In the genomic region with DNA sequence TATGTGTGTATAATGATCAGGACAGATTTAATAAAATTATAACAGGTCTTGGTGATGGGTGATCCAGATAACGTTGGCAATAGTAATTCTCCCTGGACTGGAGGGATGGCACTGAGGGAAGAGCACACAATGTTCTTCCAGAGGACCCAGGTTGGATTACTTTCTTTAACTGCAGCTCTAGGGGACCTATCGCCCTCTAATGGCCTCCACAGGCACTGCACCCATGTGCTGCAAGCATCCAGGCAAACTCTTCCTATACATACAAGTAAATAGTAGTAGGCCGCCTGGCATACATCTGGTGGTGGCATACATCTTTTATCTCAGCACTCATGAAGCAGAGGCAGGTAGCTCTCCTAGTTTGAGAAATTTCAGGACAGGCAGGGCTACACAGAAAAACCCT, we compare ENCODE assay signal across 10 mouse cellular contexts. TPM values are rescaled to one million over a fixed set of nuclear protein-coding genes. Genes with fewer than 3 reads are reported as not detected.
DNase-seq lines count a peak whose midpoint lies in the region; ATAC-seq and TF ChIP-seq lines count a peak whose summit lies in the region.
"Had no signal": no experiment of that assay in that cellular context is flagged by ENCODE, and none has a peak within 500 bp of the region (broad histone marks: within the 10 kb centered on the region; RNA-seq: fewer than 3 reads in every experiment).

No protein-coding gene starts in this region.

- H3K4me2 ChIP-seq in intestine, postnatal 0 days (replicated peaks; ENCODE audit: low read depth) = no peak overlapping the region
- H3K4me2 ChIP-seq in intestine, embryonic 15.5 days (replicated peaks) = no peak overlapping the region

- DNase-seq in 3T3-L1 (ENCODE audit: low read depth, low spot score) = peak; percentile 29
- DNase-seq in layer of hippocampus, adult 8-10 months (ENCODE audit: low spot score in 2 of 2) = no peak
- DNase-seq in cerebellum, postnatal 25 days = no peak
- no peak for DNase-seq in spleen, adult 12 weeks (ENCODE audit: low spot score)
- DNase-seq: midbrain, embryonic 14.5 days; right cerebral cortex, postnatal 4 days had no signal

- ATAC-seq in intestine, postnatal 0 days = no peak
- ATAC-seq in intestine, embryonic 15.5 days = no peak
- peak; percentile 65; the same call in 1 of the 2 replicates for ATAC-seq in erythroid progenitor cell, adult 5-6 weeks (replicated peaks; ENCODE audit: low FRiP score, poor library complexity, severe bottlenecking)

- no peak overlapping the region for H3K27ac ChIP-seq in intestine, postnatal 0 days (ENCODE audit: low read depth, low read length)
- H3K27ac ChIP-seq in intestine, embryonic 15.5 days = no peak overlapping the region

- H3K9ac ChIP-seq in intestine, postnatal 0 days (ENCODE audit: low read depth, low read length) = no peak overlapping the region
- H3K9ac ChIP-seq in intestine, embryonic 15.5 days = no peak overlapping the region

- peak; percentile 57 for TF ChIP-seq CTCF in intestine, postnatal 0 days (IDR thresholded peaks at IDR 0.05; ENCODE audit: low read depth)
- peak; percentile 38 for TF ChIP-seq CTCF in E14TG2a.4 (conservative IDR thresholded peaks at IDR 0.05; ENCODE audit: low read length)

- H3K4me1 ChIP-seq in intestine, postnatal 0 days (replicated peaks; ENCODE audit: control insufficient read depth, insufficient read depth, low read length) = no peaks in the 10 kb centered on the region
- no peaks in the 10 kb centered on the region for H3K4me1 ChIP-seq in intestine, embryonic 15.5 days (replicated peaks)
- peaks cover 11% of the 10 kb centered on the region for H3K4me1 ChIP-seq in E14TG2a.4 (replicated peaks; ENCODE audit: low read depth, low read length)

- WGBS in intestine, postnatal 0 days = 94% methylated on average over 3 of the region's 3 CpGs
- 89% methylated on average over 3 of the region's 3 CpGs for WGBS in intestine, embryonic 15.5 days

- H3K9me3 ChIP-seq in intestine, postnatal 0 days (ENCODE audit: control insufficient read depth) = no peaks in the 10 kb centered on the region
- no peaks in the 10 kb centered on the region for H3K9me3 ChIP-seq in intestine, embryonic 15.5 days
- H3K9me3 ChIP-seq in E14TG2a.4 (ENCODE audit: low read length) = no peaks in the 10 kb centered on the region

- no peaks in the 10 kb centered on the region for H3K27me3 ChIP-seq in intestine, postnatal 0 days (replicated peaks; ENCODE audit: control insufficient read depth, insufficient read depth, low read length)
- H3K27me3 ChIP-seq in intestine, embryonic 15.5 days (replicated peaks) = no peaks in the 10 kb centered on the region
- H3K27me3 ChIP-seq in E14TG2a.4 (ENCODE audit: insufficient read depth, low read length) = no peaks in the 10 kb centered on the region

- peaks cover 22% of the 10 kb centered on the region for H3K36me3 ChIP-seq in intestine, postnatal 0 days (ENCODE audit: control insufficient read depth, insufficient read depth)
- H3K36me3 ChIP-seq in intestine, embryonic 15.5 days = peaks cover 2% of the 10 kb centered on the region; the same call in 1 of the 2 replicates
- peaks cover 10% of the 10 kb centered on the region; the same call in 1 of the 2 replicates for H3K36me3 ChIP-seq in E14TG2a.4 (ENCODE audit: insufficient read depth, low read length)

- H3K4me3 ChIP-seq in intestine, postnatal 0 days (ENCODE audit: low read depth, low read length) = no peak overlapping the region
- H3K4me3 ChIP-seq in intestine, embryonic 15.5 days (replicated peaks) = no peak overlapping the region
- no peak overlapping the region for H3K4me3 ChIP-seq in E14TG2a.4 (replicated peaks; ENCODE audit: low read length)

RNA-seq across cellular contexts. Expression of a gene that starts 23.1 kb away (rescaled TPM):
- 156 and 160 TPM in 2 replicates for polyA plus RNA-seq in intestine, postnatal 0 days (2015; fragmentation: Nextera tagmentation; extraction: Ambion mirVana)
- polyA plus RNA-seq in intestine, embryonic 15.5 days (2015; fragmentation: Nextera tagmentation; extraction: Ambion mirVana) = 135 and 139 TPM in 2 replicates
- total RNA-seq in erythroid progenitor cell, adult 5-6 weeks (2015; ENCODE audit: low replicate concordance) = 75.0 and 88.0 TPM in 2 replicates
- 58.6 and 69.3 TPM in 2 replicates for total RNA-seq in erythroid progenitor cell, adult 5-6 weeks (2017; ENCODE audit: low replicate concordance)
- 10 to 100 TPM; 60.2 to 72.0 (median 65.2) TPM for total RNA-seq in layer of hippocampus, adult 8-10 months (2022)

RNA-seq across cellular contexts. Expression of a gene that starts 27.7 kb away (rescaled TPM):
- 10.6 and 11.1 TPM in 2 replicates for polyA plus RNA-seq in intestine, postnatal 0 days (2015; fragmentation: Nextera tagmentation; extraction: Ambion mirVana)
- polyA plus RNA-seq in intestine, embryonic 15.5 days (2015; fragmentation: Nextera tagmentation; extraction: Ambion mirVana) = 13.5 and 14.0 TPM in 2 replicates
- 5.0 and 7.6 TPM in 2 replicates for total RNA-seq in erythroid progenitor cell, adult 5-6 weeks (2015; ENCODE audit: low replicate concordance)
- total RNA-seq in erythroid progenitor cell, adult 5-6 weeks (2017; ENCODE audit: low replicate concordance) = 4.1 and 6.0 TPM in 2 replicates
- 10 to 100 TPM; 52.0 to 55.0 (median 53.3) TPM for total RNA-seq in layer of hippocampus, adult 8-10 months (2022)

RNA-seq across cellular contexts. Expression of a gene that starts 30.9 kb away (rescaled TPM):
- 922 and 974 TPM in 2 replicates for polyA plus RNA-seq in intestine, postnatal 0 days (2015; fragmentation: Nextera tagmentation; extraction: Ambion mirVana)
- polyA plus RNA-seq in intestine, embryonic 15.5 days (2015; fragmentation: Nextera tagmentation; extraction: Ambion mirVana) = 1,494 and 1,747 TPM in 2 replicates
- 951 and 1,242 TPM in 2 replicates for total RNA-seq in erythroid progenitor cell, adult 5-6 weeks (2015; ENCODE audit: low replicate concordance)
- total RNA-seq in erythroid progenitor cell, adult 5-6 weeks (2017; ENCODE audit: low replicate concordance) = 578 and 824 TPM in 2 replicates
- 100 to 1,000 TPM; 138 to 151 (median 148) TPM for total RNA-seq in layer of hippocampus, adult 8-10 months (2022)

Comparison
In these comparisons a context has a peak if more than half of its experiments do, and no peak if none do; other contexts are left out.
1. RNA of a gene that starts 27.7 kb away (total RNA-seq): 52.0 to 55.0 TPM in layer of hippocampus, adult 8-10 months; 4.1 to 7.6 TPM in erythroid progenitor cell, adult 5-6 weeks; every median in the first group is over 4 times any median in the second.